Mouse (Mus musculus): Measurements from ENCODE around the gene Fam83e. TPM values are rescaled to one million over a fixed set of nuclear protein-coding genes. Genes with fewer than 3 reads are reported as not detected.

Fam83e gene
- total and polyA plus RNA-seq, 3 experiments: 0.43 to 1.0 TPM; not detected in 1

GRCm38 (mm10) chr7:45700301-45701015, 20.6 kb upstream of the Fam83e start:
- H3K27ac ChIP-seq (ENCODE audit: control insufficient read depth, low read depth, low read length): no peak overlapping the region
- DNase-seq (ENCODE audit: low read depth, low spot score): peak; percentile 84
- H3K79me2 ChIP-seq (ENCODE audit: control insufficient read depth, insufficient read depth, low read length, poor library complexity): no peaks in the 10 kb centered on the region; the same call in 1 of the 2 replicates
- no peak for TF ChIP-seq ZMIZ1 (IDR thresholded peaks at IDR 0.05; ENCODE audit: low read depth, low read length)
- no peak for TF ChIP-seq USF2 (IDR thresholded peaks at IDR 0.05; ENCODE audit: borderline replicate concordance in 1 of 2, insufficient read depth in 1 of 2, low read depth in 1 of 2, low read length in 2 of 2)
- TF ChIP-seq NELFE (IDR thresholded peaks at IDR 0.05; ENCODE audit: low read depth, low read length): no peak
- TF ChIP-seq ETS1 (IDR thresholded peaks at IDR 0.05; ENCODE audit: low read depth, low read length): no peak
- TF ChIP-seq UBTF (IDR thresholded peaks at IDR 0.05; ENCODE audit: borderline replicate concordance, insufficient read depth, low read depth, low read length): no peak
- peak; percentile 96 for TF ChIP-seq KAT2A (conservative IDR thresholded peaks at IDR 0.05; ENCODE audit: low read depth, low read length)
- no peak for TF ChIP-seq ZNF384 (IDR thresholded peaks at IDR 0.05; ENCODE audit: low read depth, low read length)
- TF ChIP-seq GATA1 (IDR thresholded peaks at IDR 0.05; ENCODE audit: low read depth, low read length): no peak
- no peak for TF ChIP-seq CHD1 (IDR thresholded peaks at IDR 0.05; ENCODE audit: low read depth, low read length)
- no peak for TF ChIP-seq TCF12 (IDR thresholded peaks at IDR 0.05; ENCODE audit: low read depth, low read length)
- TF ChIP-seq BHLHE40 (IDR thresholded peaks at IDR 0.05; ENCODE audit: borderline replicate concordance, low read depth, low read length): no peak
- TF ChIP-seq POLR2A (IDR thresholded peaks at IDR 0.05; ENCODE audit: control insufficient read depth in 1 of 2, insufficient read depth in 1 of 2, low read depth in 1 of 2, low read length in 2 of 2, poor library complexity in 1 of 2): no peak
- TF ChIP-seq POLR2AphosphoS2 (IDR thresholded peaks at IDR 0.05; ENCODE audit: low read length): no peak
- no peak for TF ChIP-seq MYB (IDR thresholded peaks at IDR 0.05; ENCODE audit: low read depth, low read length)
- TF ChIP-seq SIN3A (IDR thresholded peaks at IDR 0.05; ENCODE audit: low read length): peak; percentile 69
- no peak for TF ChIP-seq RCOR1 (IDR thresholded peaks at IDR 0.05; ENCODE audit: low read depth, low read length)
- TF ChIP-seq SMC3 (IDR thresholded peaks at IDR 0.05; ENCODE audit: low read depth, low read length): no peak
- peak; percentile 100 for TF ChIP-seq HCFC1 (IDR thresholded peaks at IDR 0.05; ENCODE audit: low read depth, low read length)
- no peak for TF ChIP-seq MEF2A (IDR thresholded peaks at IDR 0.05; ENCODE audit: extremely low read depth, insufficient replicate concordance, low read depth, low read length, poor library complexity, severe bottlenecking)
- 0 out of 2 replicates have a peak, but pooled peaks have one; percentile 28 for TF ChIP-seq MYC (IDR thresholded peaks at IDR 0.05; ENCODE audit: low read depth, low read length)
- peak overlapping the region; percentile 60 for H3K9ac ChIP-seq (ENCODE audit: control insufficient read depth, low read depth, low read length, poor library complexity, severe bottlenecking)
- H3K36me3 ChIP-seq (ENCODE audit: control insufficient read depth in 1 of 2, insufficient read depth in 2 of 2, low read length in 2 of 2): no peaks in the 10 kb centered on the region
- no peaks in the 10 kb centered on the region for H3K9me3 ChIP-seq (replicated peaks; ENCODE audit: insufficient read depth, low read length)
- H3K4me1 ChIP-seq (ENCODE audit: control insufficient read depth in 1 of 2, insufficient read depth in 2 of 2, low read length in 2 of 2): peaks cover 0 to 6% of the 10 kb centered on the region in 2 experiments; a peak in 2 of 4 replicates
- H3K4me3 ChIP-seq (ENCODE audit: control insufficient read depth in 1 of 2, insufficient read depth in 1 of 2, low read depth in 2 of 2, low read length in 2 of 2): peak overlapping the region; percentile 10 to 12; a peak in 2 of 4 replicates
- peaks cover 0 to 4% of the 10 kb centered on the region in 2 experiments; a peak in 2 of 4 replicates for H3K27me3 ChIP-seq (ENCODE audit: control insufficient read depth in 1 of 2, insufficient read depth in 2 of 2, low read length in 2 of 2)

All from MEL (cell line).